Mouse (Mus musculus): ENCODE data around the gene Etv2. TPM values are rescaled to one million over a fixed set of nuclear protein-coding genes. Genes with fewer than 3 reads are reported as not detected.

The Etv2 gene
- polyA plus RNA-seq, 1 experiment from 2014 or later = not detected

DNA sequence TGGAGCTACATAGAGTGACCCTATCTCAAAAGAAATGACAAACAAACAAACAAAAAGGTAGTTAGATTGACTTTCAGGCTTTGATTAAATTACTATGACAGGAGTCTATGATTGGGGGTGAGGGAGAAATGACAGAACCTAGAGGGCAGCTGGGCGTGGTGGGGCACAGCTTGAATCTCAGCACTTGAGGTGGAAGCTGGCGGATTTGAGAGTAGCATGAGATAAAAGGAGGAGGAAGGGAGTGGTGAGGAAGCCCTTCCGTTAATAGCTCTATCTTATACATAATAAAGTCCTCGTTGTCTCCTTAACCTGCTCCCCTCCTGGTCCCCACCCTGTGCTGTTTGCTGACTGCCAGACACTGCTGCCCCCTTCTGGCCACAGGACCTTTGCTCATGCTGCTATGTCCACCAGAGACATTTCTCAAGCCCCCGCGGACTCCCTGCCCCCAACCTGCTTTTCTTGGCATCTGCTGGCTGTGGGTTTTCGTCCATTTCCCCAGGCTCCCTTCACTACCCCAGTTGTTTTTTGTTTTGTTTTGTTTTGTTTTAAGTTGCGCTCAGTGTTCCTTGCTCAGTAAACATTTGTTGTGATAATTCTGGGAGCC is 27.8 kb downstream of the Etv2 start:
- Histone ChIP-seq H3K4me2 (ENCODE audit: low read depth, low read length) (no peak overlapping the region), H3K36me3 (ENCODE audit: control insufficient read depth, insufficient read depth) (no peaks in the 10 kb centered on the region), H3K27ac (ENCODE audit: low read length) (no peak overlapping the region), H3K27me3 (ENCODE audit: control insufficient read depth, insufficient read depth, low read depth, low read length) (no peaks in the 10 kb centered on the region), H3K4me1 (ENCODE audit: control insufficient read depth, low read depth, low read length) (no peaks in the 10 kb centered on the region), H3K9ac (ENCODE audit: low read depth, low read length) (no peak overlapping the region), H3K4me3 (ENCODE audit: low read depth, low read length) (no peak overlapping the region), H3K9me3 (replicated peaks; ENCODE audit: control insufficient read depth, low read length) (no peaks in the 10 kb centered on the region)
- 0 out of 2 replicates have a peak, but pooled peaks have one; percentile 45 for ATAC-seq (ENCODE audit: low read depth)
- WGBS (ENCODE audit: insufficient replicate concordance) = 18% methylated on average over 8 of the region's 8 CpGs

DNA sequence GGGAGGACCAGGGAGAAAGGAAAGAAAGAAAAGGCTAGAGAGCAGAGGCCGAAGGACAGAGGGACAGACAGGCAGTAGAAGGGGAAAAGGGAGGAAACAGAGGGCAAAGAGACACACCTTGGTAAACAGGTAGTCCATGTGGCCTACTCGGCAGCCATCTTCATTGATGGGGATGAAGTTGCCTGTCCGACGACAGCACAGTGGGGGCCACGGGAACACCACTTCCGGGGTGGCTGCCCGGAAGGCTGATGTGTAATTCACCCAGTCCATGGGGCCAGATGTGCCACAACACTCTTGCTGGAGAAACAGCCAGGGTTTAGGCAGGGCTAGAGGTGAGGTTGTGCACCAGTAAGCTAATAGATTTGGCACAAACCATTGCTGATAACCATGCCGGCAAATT is 30.7 kb downstream of the Etv2 start:
- no peak overlapping the region for H3K9ac ChIP-seq (ENCODE audit: low read depth, low read length)
- no peaks in the 10 kb centered on the region for H3K27me3 ChIP-seq (ENCODE audit: control insufficient read depth, insufficient read depth, low read depth, low read length)
- no peak overlapping the region for H3K4me2 ChIP-seq (ENCODE audit: low read depth, low read length)
- H3K36me3 ChIP-seq (ENCODE audit: control insufficient read depth, insufficient read depth) = no peaks in the 10 kb centered on the region
- no peak for ATAC-seq (ENCODE audit: low read depth)
- H3K27ac ChIP-seq (ENCODE audit: low read length) = no peak overlapping the region
- H3K4me1 ChIP-seq (ENCODE audit: control insufficient read depth, low read depth, low read length) = peaks cover 6% of the 10 kb centered on the region
- 70% methylated on average over 8 of the region's 8 CpGs for WGBS (ENCODE audit: insufficient replicate concordance)
- no peaks in the 10 kb centered on the region for H3K9me3 ChIP-seq (replicated peaks; ENCODE audit: control insufficient read depth, low read length)
- no peak overlapping the region for H3K4me3 ChIP-seq (ENCODE audit: low read depth, low read length)

DNA sequence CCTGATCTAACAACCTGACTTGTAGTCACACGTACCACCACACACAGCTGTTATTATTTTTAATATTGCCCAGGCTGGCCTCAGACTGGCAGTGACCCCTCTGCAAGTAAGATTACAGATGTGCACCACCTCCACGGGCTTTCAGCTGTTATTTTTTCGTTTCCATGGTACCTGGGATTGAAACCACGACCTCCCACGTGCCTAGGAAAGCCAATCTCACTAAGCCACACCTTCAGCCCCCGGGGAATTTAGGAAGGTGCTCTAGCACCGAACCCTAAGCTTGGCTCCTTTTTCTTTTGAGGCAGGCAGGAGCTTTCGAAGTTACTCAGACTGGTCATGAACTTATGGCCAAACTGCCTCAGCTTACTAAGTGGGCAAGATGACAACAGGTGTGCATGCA is 31.2 kb downstream of the Etv2 start:
- no peak overlapping the region for H3K4me3 ChIP-seq (ENCODE audit: low read depth, low read length)
- H3K9ac ChIP-seq (ENCODE audit: low read depth, low read length) = no peak overlapping the region
- no peaks in the 10 kb centered on the region for H3K9me3 ChIP-seq (replicated peaks; ENCODE audit: control insufficient read depth, low read length)
- WGBS (ENCODE audit: insufficient replicate concordance) = 47% methylated on average over 8 of the region's 8 CpGs
- H3K36me3 ChIP-seq (ENCODE audit: control insufficient read depth, insufficient read depth) = no peaks in the 10 kb centered on the region
- no peak for ATAC-seq (ENCODE audit: low read depth)
- peaks cover 10% of the 10 kb centered on the region for H3K4me1 ChIP-seq (ENCODE audit: control insufficient read depth, low read depth, low read length)
- H3K27ac ChIP-seq (ENCODE audit: low read length) = no peak overlapping the region
- no peaks in the 10 kb centered on the region for H3K27me3 ChIP-seq (ENCODE audit: control insufficient read depth, insufficient read depth, low read depth, low read length)
- no peak overlapping the region for H3K4me2 ChIP-seq (ENCODE audit: low read depth, low read length)

DNA sequence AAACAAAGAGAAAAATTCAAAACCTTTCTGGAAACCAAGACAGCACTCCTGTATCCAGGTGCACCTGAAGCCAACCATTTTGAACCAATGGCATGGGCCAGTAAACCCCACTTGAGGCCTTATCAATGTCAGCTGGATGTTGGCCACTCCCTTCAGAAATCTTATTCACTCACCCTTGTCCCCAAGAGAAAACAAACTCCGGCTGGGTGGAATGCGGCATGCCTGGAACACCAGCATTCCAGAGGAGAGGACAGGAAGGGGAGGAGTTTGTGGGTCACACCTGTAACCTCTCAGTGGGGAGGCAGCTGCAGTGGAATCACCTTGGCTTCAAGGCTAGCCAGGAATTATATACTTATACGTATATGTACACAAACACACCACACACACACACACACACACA is 33.1 kb downstream of the Etv2 start:
- Histone ChIP-seq H3K36me3 (ENCODE audit: control insufficient read depth, insufficient read depth) (no peaks in the 10 kb centered on the region), H3K27me3 (ENCODE audit: control insufficient read depth, insufficient read depth, low read depth, low read length) (no peaks in the 10 kb centered on the region), H3K9ac (ENCODE audit: low read depth, low read length) (no peak overlapping the region), H3K9me3 (replicated peaks; ENCODE audit: control insufficient read depth, low read length) (no peaks in the 10 kb centered on the region), H3K4me1 (ENCODE audit: control insufficient read depth, low read depth, low read length) (peaks cover 10% of the 10 kb centered on the region), H3K4me3 (ENCODE audit: low read depth, low read length) (no peak overlapping the region), H3K4me2 (ENCODE audit: low read depth, low read length) (no peak overlapping the region), H3K27ac (ENCODE audit: low read length) (no peak overlapping the region)
- no peak for ATAC-seq (ENCODE audit: low read depth)
- WGBS (ENCODE audit: insufficient replicate concordance) = 57% methylated on average over 3 of the region's 3 CpGs

DNA sequence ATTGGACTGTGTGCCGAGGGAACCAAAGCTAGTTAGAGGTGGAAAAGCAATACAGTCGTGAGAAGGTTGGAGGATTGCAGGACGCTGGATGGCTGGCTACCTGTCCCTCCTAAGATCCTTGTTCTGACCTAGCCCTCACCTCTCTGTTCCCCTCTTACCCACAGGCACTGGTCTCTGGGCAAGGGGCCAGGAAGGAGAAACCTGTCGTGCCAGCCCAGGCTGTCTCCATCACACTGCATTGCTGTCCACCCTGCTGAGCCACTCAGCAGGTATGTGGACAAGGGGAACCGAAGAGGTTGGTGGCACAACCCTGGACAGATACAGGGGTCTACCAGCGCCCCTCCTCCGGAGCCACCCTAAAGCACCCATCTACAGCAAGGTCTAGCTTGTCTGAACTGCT is 35.0 kb downstream of the Etv2 start:
- no peak overlapping the region for H3K4me3 ChIP-seq (ENCODE audit: low read depth, low read length)
- H3K27me3 ChIP-seq (ENCODE audit: control insufficient read depth, insufficient read depth, low read depth, low read length) = no peaks in the 10 kb centered on the region
- ATAC-seq (ENCODE audit: low read depth) = no peak
- H3K36me3 ChIP-seq (ENCODE audit: control insufficient read depth, insufficient read depth) = no peaks in the 10 kb centered on the region
- no peaks in the 10 kb centered on the region for H3K9me3 ChIP-seq (replicated peaks; ENCODE audit: control insufficient read depth, low read length)
- H3K27ac ChIP-seq (ENCODE audit: low read length) = no peak overlapping the region
- H3K4me2 ChIP-seq (ENCODE audit: low read depth, low read length) = peak overlapping the region; percentile 42; the same call in 1 of the 2 replicates
- H3K9ac ChIP-seq (ENCODE audit: low read depth, low read length) = no peak overlapping the region
- peaks cover 10% of the 10 kb centered on the region for H3K4me1 ChIP-seq (ENCODE audit: control insufficient read depth, low read depth, low read length)
- 67% methylated on average over 7 of the region's 7 CpGs for WGBS (ENCODE audit: insufficient replicate concordance)

DNA sequence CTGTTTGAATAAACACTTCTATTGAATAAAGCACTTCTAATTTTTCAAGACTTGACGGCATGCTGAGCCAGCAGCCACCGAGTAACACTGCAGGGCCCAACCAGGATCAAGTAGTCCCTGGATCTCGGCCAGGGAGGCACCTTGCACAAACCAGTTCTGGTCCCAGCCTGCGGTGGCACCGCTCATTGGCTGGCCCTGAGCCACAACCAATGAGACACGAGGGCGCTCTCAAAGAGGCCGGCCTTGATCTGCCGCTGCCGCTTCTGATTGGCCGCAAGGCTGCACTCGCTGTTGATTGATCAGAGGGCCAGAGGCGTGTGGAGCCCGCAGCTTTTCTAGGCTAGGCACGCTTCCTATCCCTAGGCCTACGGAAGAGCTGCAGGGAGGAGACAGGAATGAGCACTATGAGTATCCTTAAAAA is 35.7 kb downstream of the Etv2 start:
- H3K4me2 ChIP-seq (ENCODE audit: low read depth, low read length) = peak overlapping the region; percentile 42
- H3K4me3 ChIP-seq (ENCODE audit: low read depth, low read length) = no peak overlapping the region
- H3K27me3 ChIP-seq (ENCODE audit: control insufficient read depth, insufficient read depth, low read depth, low read length) = no peaks in the 10 kb centered on the region
- 0 out of 2 replicates have a peak overlapping the region, but pooled peaks have one; percentile 40 for H3K9ac ChIP-seq (ENCODE audit: low read depth, low read length)
- 2% methylated on average over 16 of the region's 16 CpGs for WGBS (ENCODE audit: insufficient replicate concordance)
- H3K36me3 ChIP-seq (ENCODE audit: control insufficient read depth, insufficient read depth) = no peaks in the 10 kb centered on the region
- ATAC-seq (ENCODE audit: low read depth) = peak; percentile 98
- H3K9me3 ChIP-seq (replicated peaks; ENCODE audit: control insufficient read depth, low read length) = no peaks in the 10 kb centered on the region
- H3K27ac ChIP-seq (ENCODE audit: low read length) = no peak overlapping the region
- H3K4me1 ChIP-seq (ENCODE audit: control insufficient read depth, low read depth, low read length) = peaks cover 10% of the 10 kb centered on the region

DNA sequence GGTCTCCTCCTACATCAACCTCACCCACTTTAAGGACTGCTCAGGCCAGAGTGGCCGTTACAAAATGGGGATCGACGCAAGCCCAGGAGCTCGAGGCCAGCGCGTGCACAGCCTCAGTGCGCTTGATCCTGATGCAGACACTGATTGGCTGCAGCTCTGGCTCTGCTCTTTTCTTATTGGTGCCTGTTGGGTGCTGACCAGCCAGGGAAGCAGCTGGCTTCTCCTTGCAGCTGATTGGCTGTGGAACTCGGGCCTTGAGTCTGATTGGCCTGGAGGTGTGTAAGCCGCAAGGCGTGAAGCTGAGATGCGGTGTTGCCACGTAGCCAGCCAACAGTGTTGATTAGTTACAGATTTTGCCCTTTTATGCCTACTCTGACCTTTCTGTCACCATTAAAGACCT is 36.9 kb downstream of the Etv2 start, which contains the start of gene Zbtb32:
TSS of gene Zbtb32 (minus strand) at position 124 of the 400 bp plus-strand sequence.
- peaks cover 12% of the 10 kb centered on the region for H3K4me1 ChIP-seq (ENCODE audit: control insufficient read depth, low read depth, low read length)
- 88% methylated on average over 12 of the region's 12 CpGs for WGBS (ENCODE audit: insufficient replicate concordance)
- H3K4me2 ChIP-seq (ENCODE audit: low read depth, low read length) = peak within 1 kb of the TSS; percentile 39; the same call in 1 of the 2 replicates
- no peaks in the 10 kb centered on the region for H3K9me3 ChIP-seq (replicated peaks; ENCODE audit: control insufficient read depth, low read length)
- H3K4me3 ChIP-seq (ENCODE audit: low read depth, low read length) = no peak within 1 kb of the TSS
- no peak for ATAC-seq (ENCODE audit: low read depth)
- no peaks in the 10 kb centered on the region for H3K27me3 ChIP-seq (ENCODE audit: control insufficient read depth, insufficient read depth, low read depth, low read length)
- H3K27ac ChIP-seq (ENCODE audit: low read length) = no peak within 1 kb of the TSS
- no peaks in the 10 kb centered on the region for H3K36me3 ChIP-seq (ENCODE audit: control insufficient read depth, insufficient read depth)
- 0 out of 2 replicates have a peak within 1 kb of the TSS, but pooled peaks have one; percentile 40 for H3K9ac ChIP-seq (ENCODE audit: low read depth, low read length)

DNA sequence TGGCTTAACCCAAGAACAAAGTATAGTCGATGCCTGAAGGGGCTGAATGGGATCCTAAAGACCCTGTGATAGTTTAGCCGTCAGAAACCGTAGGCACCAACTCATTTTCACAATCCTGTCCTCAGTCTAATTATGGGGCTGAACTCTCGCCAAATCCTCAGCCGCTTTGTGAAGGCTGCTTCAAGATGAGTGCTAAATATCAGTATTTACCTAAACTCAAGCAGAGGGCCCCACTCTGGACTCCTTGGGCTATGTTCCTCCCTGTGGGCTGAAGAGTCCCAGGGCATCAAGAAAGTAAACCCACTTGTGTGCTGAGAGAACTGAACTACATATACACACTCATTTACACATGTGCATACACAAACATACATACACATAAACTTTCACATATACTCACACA is 38.8 kb downstream of the Etv2 start:
- peaks cover 12% of the 10 kb centered on the region for H3K4me1 ChIP-seq (ENCODE audit: control insufficient read depth, low read depth, low read length)
- H3K9me3 ChIP-seq (replicated peaks; ENCODE audit: control insufficient read depth, low read length) = no peaks in the 10 kb centered on the region
- no peaks in the 10 kb centered on the region for H3K36me3 ChIP-seq (ENCODE audit: control insufficient read depth, insufficient read depth)
- no peaks in the 10 kb centered on the region for H3K27me3 ChIP-seq (ENCODE audit: control insufficient read depth, insufficient read depth, low read depth, low read length)
- ATAC-seq (ENCODE audit: low read depth) = no peak
- WGBS (ENCODE audit: insufficient replicate concordance) = 62% methylated on average over 5 of the region's 5 CpGs
- no peak overlapping the region for H3K9ac ChIP-seq (ENCODE audit: low read depth, low read length)
- no peak overlapping the region for H3K4me3 ChIP-seq (ENCODE audit: low read depth, low read length)
- no peak overlapping the region for H3K27ac ChIP-seq (ENCODE audit: low read length)
- no peak overlapping the region for H3K4me2 ChIP-seq (ENCODE audit: low read depth, low read length)

DNA sequence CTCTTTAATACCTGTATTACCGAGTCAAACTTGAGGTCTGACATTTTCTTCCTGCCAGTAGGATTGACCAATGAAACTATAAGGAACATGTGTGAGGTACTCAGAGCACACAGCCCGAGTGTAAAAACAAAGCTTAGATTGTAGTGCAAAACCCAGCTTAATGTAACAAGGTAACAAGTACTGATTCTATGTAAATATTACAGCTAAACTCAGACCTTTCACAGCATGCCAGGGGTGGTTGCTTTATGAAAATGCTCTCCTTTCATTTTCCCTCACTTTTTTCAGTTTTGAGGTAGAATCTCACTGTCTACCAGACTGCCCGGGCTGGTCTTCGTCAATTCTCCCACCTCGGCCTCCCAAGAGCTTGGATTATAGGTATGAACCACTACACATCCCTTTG is 39.6 kb downstream of the Etv2 start:
- Histone ChIP-seq H3K4me1 (ENCODE audit: control insufficient read depth, low read depth, low read length) (peaks cover 12% of the 10 kb centered on the region), H3K4me3 (ENCODE audit: low read depth, low read length) (no peak overlapping the region), H3K9ac (ENCODE audit: low read depth, low read length) (no peak overlapping the region), H3K27me3 (ENCODE audit: control insufficient read depth, insufficient read depth, low read depth, low read length) (no peaks in the 10 kb centered on the region), H3K4me2 (ENCODE audit: low read depth, low read length) (no peak overlapping the region), H3K27ac (ENCODE audit: low read length) (no peak overlapping the region), H3K9me3 (replicated peaks; ENCODE audit: control insufficient read depth, low read length) (no peaks in the 10 kb centered on the region), H3K36me3 (ENCODE audit: control insufficient read depth, insufficient read depth) (no peaks in the 10 kb centered on the region)
- ATAC-seq (ENCODE audit: low read depth) = no peak
- whole genome bisulfite sequencing (ENCODE audit: insufficient replicate concordance) = 64% methylated on average over 5 of the region's 5 CpGs

Measured in liver, embryonic 16.5 days (tissue).